Mouse (Mus musculus): ENCODE results near the gene Nfib. TPM values are rescaled to one million over a fixed set of nuclear protein-coding genes. Genes with fewer than 3 reads are reported as not detected.

Nfib gene
- polyA plus RNA-seq, 2 experiments = 1.7 to 2.6 TPM

GRCm38 (mm10) chr4:82573291-82573605 lies 132.3 kb downstream of the Nfib start:
- no peaks in the 10 kb centered on the region for H3K27me3 ChIP-seq (ENCODE audit: control insufficient read depth, insufficient read depth, low read length)
- no peaks in the 10 kb centered on the region for H3K4me1 ChIP-seq (replicated peaks; ENCODE audit: control insufficient read depth in 2 of 2, insufficient read depth in 2 of 2, low read length in 1 of 2)
- H3K4me3 ChIP-seq (ENCODE audit: insufficient read depth in 1 of 2, low read depth in 2 of 2, low read length in 2 of 2) = no peak overlapping the region
- H3K36me3 ChIP-seq (replicated peaks; ENCODE audit: control insufficient read depth, insufficient read depth, low read depth) = no peaks in the 10 kb centered on the region
- H3K4me2 ChIP-seq (ENCODE audit: low read depth) = no peak overlapping the region
- TF ChIP-seq CTCF (IDR thresholded peaks at IDR 0.05; ENCODE audit: low read depth) (no peak), EP300 (IDR thresholded peaks at IDR 0.05; ENCODE audit: low read depth) (no peak)
- H3K9ac ChIP-seq (replicated peaks) = no peak overlapping the region
- no peak for DNase-seq (ENCODE audit: low read depth in 3 of 3, low spot score in 3 of 3)
- no peaks in the 10 kb centered on the region for H3K9me3 ChIP-seq (ENCODE audit: control insufficient read depth, low read length)
- H3K27ac ChIP-seq = no peak overlapping the region
- WGBS (ENCODE audit: insufficient replicate concordance) = 67% methylated on average over 7 of the region's 7 CpGs
- no peak for ATAC-seq (ENCODE audit: insufficient read depth)

- no peak for DNase-seq (ENCODE audit: low read depth in 3 of 3, low spot score in 3 of 3)
- Histone ChIP-seq H3K9ac (replicated peaks) (no peak overlapping the region), H3K4me1 (replicated peaks; ENCODE audit: control insufficient read depth in 2 of 2, insufficient read depth in 2 of 2, low read length in 1 of 2) (no peaks in the 10 kb centered on the region), H3K36me3 (replicated peaks; ENCODE audit: control insufficient read depth, insufficient read depth, low read depth) (no peaks in the 10 kb centered on the region), H3K27me3 (ENCODE audit: control insufficient read depth, insufficient read depth, low read length) (no peaks in the 10 kb centered on the region), H3K9me3 (ENCODE audit: control insufficient read depth, low read length) (no peaks in the 10 kb centered on the region), H3K4me3 (ENCODE audit: insufficient read depth in 1 of 2, low read depth in 2 of 2, low read length in 2 of 2) (no peak overlapping the region), H3K27ac (no peak overlapping the region), H3K4me2 (ENCODE audit: low read depth) (no peak overlapping the region)
- no peak for TF ChIP-seq EP300 (IDR thresholded peaks at IDR 0.05; ENCODE audit: low read depth)
- TF ChIP-seq CTCF (IDR thresholded peaks at IDR 0.05; ENCODE audit: low read depth) = no peak
- ATAC-seq (ENCODE audit: insufficient read depth) = no peak
- WGBS (ENCODE audit: insufficient replicate concordance) = 69% methylated on average over 13 of the region's 13 CpGs
These were observed 132.9 kb downstream of the Nfib start for GRCm38 (mm10) chr4:82572410-82573290.

DNA sequence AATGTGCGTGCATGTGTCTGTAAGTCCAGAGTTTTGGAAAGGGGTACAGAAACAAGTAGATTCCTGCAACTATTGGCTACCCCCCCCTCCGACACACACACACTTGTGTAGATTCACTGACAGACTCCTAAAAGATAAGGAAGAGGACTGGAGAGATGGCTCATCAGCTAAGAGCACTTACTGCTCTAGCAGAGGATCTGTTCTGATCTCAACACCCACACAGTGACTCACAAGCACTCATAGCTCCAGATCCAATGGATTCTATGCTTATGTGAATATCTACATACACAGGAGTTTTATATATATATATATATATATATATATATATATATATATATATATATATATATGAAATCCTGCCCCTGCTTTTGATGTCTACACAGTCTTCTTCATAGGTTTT lies 146.7 kb downstream of the Nfib start:
- Histone ChIP-seq H3K27ac (no peak overlapping the region), H3K9ac (replicated peaks) (no peak overlapping the region), H3K4me3 (ENCODE audit: insufficient read depth in 1 of 2, low read depth in 2 of 2, low read length in 2 of 2) (no peak overlapping the region), H3K4me2 (ENCODE audit: low read depth) (no peak overlapping the region), H3K9me3 (ENCODE audit: control insufficient read depth, low read length) (no peaks in the 10 kb centered on the region), H3K4me1 (replicated peaks; ENCODE audit: control insufficient read depth in 2 of 2, insufficient read depth in 2 of 2, low read length in 1 of 2) (no peaks in the 10 kb centered on the region), H3K27me3 (ENCODE audit: control insufficient read depth, insufficient read depth, low read length) (no peaks in the 10 kb centered on the region), H3K36me3 (replicated peaks; ENCODE audit: control insufficient read depth, insufficient read depth, low read depth) (no peaks in the 10 kb centered on the region)
- TF ChIP-seq EP300 (IDR thresholded peaks at IDR 0.05; ENCODE audit: low read depth) (no peak), CTCF (IDR thresholded peaks at IDR 0.05; ENCODE audit: low read depth) (no peak)
- DNase-seq (ENCODE audit: low read depth in 3 of 3, low spot score in 3 of 3) (no peak), ATAC-seq (ENCODE audit: insufficient read depth) (no peak)
- WGBS (ENCODE audit: insufficient replicate concordance) = 56% methylated on average over 2 of the region's 2 CpGs

DNA sequence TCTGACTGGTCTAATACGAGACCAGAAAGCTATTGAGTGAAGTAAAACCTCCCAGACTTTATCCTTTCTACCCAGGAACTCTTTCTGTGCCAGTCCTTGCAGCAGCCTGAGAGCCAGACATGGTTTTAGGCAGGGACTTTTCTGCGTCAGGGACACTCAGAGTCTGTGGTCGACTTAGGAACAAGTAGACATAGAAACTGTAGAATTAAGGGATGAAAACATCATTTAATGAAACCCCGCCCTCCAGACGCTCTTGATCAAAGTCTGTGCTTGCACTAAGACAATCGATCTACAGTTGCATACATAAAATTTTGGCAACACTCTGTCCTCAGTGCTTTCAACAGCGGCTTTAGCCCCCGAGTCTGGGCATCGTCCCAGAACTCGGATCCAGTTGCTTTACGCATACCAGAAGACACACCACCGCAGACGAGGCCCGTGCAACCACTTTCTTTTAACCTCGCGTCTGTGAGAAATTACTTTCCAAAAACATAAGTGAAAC lies 149.8 kb downstream of the Nfib start:
- H3K36me3 ChIP-seq (replicated peaks; ENCODE audit: control insufficient read depth, insufficient read depth, low read depth) = no peaks in the 10 kb centered on the region
- DNase-seq (ENCODE audit: low read depth in 3 of 3, low spot score in 3 of 3) (no peak), ATAC-seq (ENCODE audit: insufficient read depth) (no peak)
- H3K4me3 ChIP-seq (ENCODE audit: insufficient read depth in 1 of 2, low read depth in 2 of 2, low read length in 2 of 2) = no peak overlapping the region
- no peaks in the 10 kb centered on the region for H3K4me1 ChIP-seq (replicated peaks; ENCODE audit: control insufficient read depth in 2 of 2, insufficient read depth in 2 of 2, low read length in 1 of 2)
- TF ChIP-seq CTCF (IDR thresholded peaks at IDR 0.05; ENCODE audit: low read depth) (no peak), EP300 (IDR thresholded peaks at IDR 0.05; ENCODE audit: low read depth) (no peak)
- H3K9ac ChIP-seq (replicated peaks) = no peak overlapping the region
- H3K9me3 ChIP-seq (ENCODE audit: control insufficient read depth, low read length) = no peaks in the 10 kb centered on the region
- no peak overlapping the region for H3K27ac ChIP-seq
- no peak overlapping the region for H3K4me2 ChIP-seq (ENCODE audit: low read depth)
- H3K27me3 ChIP-seq (ENCODE audit: control insufficient read depth, insufficient read depth, low read length) = no peaks in the 10 kb centered on the region
- 73% methylated on average over 16 of the region's 16 CpGs for WGBS (ENCODE audit: insufficient replicate concordance)

DNA sequence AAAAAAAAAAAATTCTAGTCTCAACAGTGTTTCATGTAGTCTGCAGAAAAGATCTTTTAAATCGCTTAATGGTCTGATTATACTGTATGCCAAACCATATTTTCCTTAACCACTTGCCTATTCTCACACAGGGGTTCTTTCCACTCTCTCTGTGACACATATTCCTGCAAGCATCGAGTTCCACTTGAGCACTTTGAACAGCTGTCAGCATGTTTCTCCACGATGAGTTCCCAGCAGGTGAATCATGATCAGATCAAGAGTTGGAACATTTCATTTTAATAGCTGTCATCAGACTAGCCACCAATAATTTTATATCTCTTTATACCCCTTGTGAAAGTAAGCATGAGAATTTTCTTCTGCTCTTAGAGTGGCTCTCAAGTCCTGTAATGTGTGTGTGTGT lies 151.9 kb downstream of the Nfib start:
- ATAC-seq (ENCODE audit: insufficient read depth) = no peak
- H3K27me3 ChIP-seq (ENCODE audit: control insufficient read depth, insufficient read depth, low read length) = no peaks in the 10 kb centered on the region
- no peaks in the 10 kb centered on the region for H3K9me3 ChIP-seq (ENCODE audit: control insufficient read depth, low read length)
- TF ChIP-seq CTCF (IDR thresholded peaks at IDR 0.05; ENCODE audit: low read depth) (no peak), EP300 (IDR thresholded peaks at IDR 0.05; ENCODE audit: low read depth) (no peak)
- H3K4me2 ChIP-seq (ENCODE audit: low read depth) = no peak overlapping the region
- H3K27ac ChIP-seq = no peak overlapping the region
- 60% methylated on average over 3 of the region's 3 CpGs for WGBS (ENCODE audit: insufficient replicate concordance)
- no peaks in the 10 kb centered on the region for H3K36me3 ChIP-seq (replicated peaks; ENCODE audit: control insufficient read depth, insufficient read depth, low read depth)
- no peak for DNase-seq (ENCODE audit: low read depth in 3 of 3, low spot score in 3 of 3)
- H3K4me1 ChIP-seq (replicated peaks; ENCODE audit: control insufficient read depth in 2 of 2, insufficient read depth in 2 of 2, low read length in 1 of 2) = no peaks in the 10 kb centered on the region
- H3K4me3 ChIP-seq (ENCODE audit: insufficient read depth in 1 of 2, low read depth in 2 of 2, low read length in 2 of 2) = no peak overlapping the region
- no peak overlapping the region for H3K9ac ChIP-seq (replicated peaks)

Data from liver, embryonic 14.5 days (tissue).